Mouse (Mus musculus): ENCODE data around the gene Dpep3.

DNA sequence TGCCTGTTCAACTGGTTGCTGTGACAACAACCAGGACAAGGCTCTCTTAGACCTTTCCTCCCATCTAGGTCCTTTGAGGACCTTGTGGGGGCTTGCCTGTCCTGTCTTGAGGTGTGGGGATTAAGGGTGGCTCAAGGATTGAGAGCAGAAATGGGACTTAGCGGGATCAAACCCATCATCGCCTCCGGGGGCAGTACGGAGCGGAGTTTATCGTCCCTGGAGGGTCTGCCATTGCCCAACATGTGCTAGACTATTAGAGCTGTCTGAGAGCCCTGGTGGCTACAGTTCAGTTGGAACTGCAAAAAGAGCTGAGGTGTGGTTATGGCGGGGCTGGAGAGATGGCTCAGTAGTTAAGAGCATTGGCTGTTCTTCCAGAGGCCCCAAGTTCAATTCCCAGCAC lies 3.9 kb downstream of the Dpep3 start:
- TF ChIP-seq CTCF (IDR thresholded peaks at IDR 0.05; ENCODE audit: insufficient read depth, low read length) (no peak), POLR2A (IDR thresholded peaks at IDR 0.05; ENCODE audit: borderline replicate concordance, extremely low read depth, low read depth, low read length) (no peak)

Measured in lung, adult 2 months (tissue).